ENCODE assay signal across 27 mouse cellular contexts in the genomic region with DNA sequence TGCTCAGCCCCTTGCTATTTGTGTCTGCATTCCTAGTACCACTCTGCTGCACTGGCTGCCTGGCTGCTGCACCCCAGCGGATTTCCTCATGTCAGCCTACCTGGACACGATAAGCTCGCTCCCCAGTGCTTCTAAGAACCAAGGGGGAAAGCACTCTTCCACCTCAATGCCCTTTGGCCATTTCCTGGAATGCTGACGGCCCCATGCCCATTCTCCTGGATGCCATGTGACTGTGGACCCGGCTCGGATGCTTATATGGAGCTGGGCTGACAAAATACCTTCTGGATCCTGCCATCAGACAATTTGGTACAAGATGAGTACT. TPM values are rescaled to one million over a fixed set of nuclear protein-coding genes. Genes with fewer than 3 reads are reported as not detected.
A peak's percentile ranks its signal among the peaks of the same experiment; 100 is the strongest.
DNase-seq lines count a peak whose midpoint lies in the region; ATAC-seq and TF ChIP-seq lines count a peak whose summit lies in the region.
"Had no signal": no experiment of that assay in that cellular context is flagged by ENCODE, and none has a peak within 500 bp of the region (broad histone marks: within the 10 kb centered on the region; RNA-seq: fewer than 3 reads in every experiment).

No protein-coding gene starts in this region.

- H3K27ac ChIP-seq in heart, embryonic 10.5 days = 0 out of 2 replicates have a peak overlapping the region, but pooled peaks have one; percentile 18
- H3K27ac ChIP-seq in kidney, embryonic 15.5 days = peak overlapping the region; percentile 25; the same call in 1 of the 2 replicates
- no peak overlapping the region for H3K27ac ChIP-seq in kidney, embryonic 16.5 days (ENCODE audit: low read length)
- no peak overlapping the region for H3K27ac ChIP-seq in midbrain, embryonic 16.5 days (ENCODE audit: low read length)
- H3K27ac ChIP-seq in midbrain, postnatal 0 days (ENCODE audit: low read depth, low read length) = no peak overlapping the region
- H3K27ac ChIP-seq in embryonic facial prominence, embryonic 10.5 days (replicated peaks) = 0 out of 2 replicates have a peak overlapping the region, but pooled peaks have one; percentile 14
- H3K27ac ChIP-seq: embryonic facial prominence, embryonic 12.5 days; forebrain, embryonic 12.5 days; hindbrain, embryonic 12.5 days had no signal

- no peak for ATAC-seq in kidney, embryonic 15.5 days (replicated peaks; ENCODE audit: low FRiP score)
- no peak for ATAC-seq in kidney, embryonic 16.5 days (ENCODE audit: low FRiP score, low TSS enrichment)
- no peak for ATAC-seq in midbrain, embryonic 16.5 days
- no peak for ATAC-seq in midbrain, postnatal 0 days (ENCODE audit: low FRiP score)
- ATAC-seq: forebrain, postnatal 0 days; hindbrain, embryonic 16.5 days had no signal

- peaks cover 23% of the 10 kb centered on the region for H3K4me1 ChIP-seq in heart, embryonic 10.5 days
- H3K4me1 ChIP-seq in kidney, embryonic 15.5 days = peaks cover 25% of the 10 kb centered on the region
- no peaks in the 10 kb centered on the region for H3K4me1 ChIP-seq in kidney, embryonic 16.5 days (ENCODE audit: insufficient read depth, low read length)
- H3K4me1 ChIP-seq in midbrain, embryonic 16.5 days (ENCODE audit: control insufficient read depth, insufficient read depth, low read length) = no peaks in the 10 kb centered on the region
- no peaks in the 10 kb centered on the region for H3K4me1 ChIP-seq in midbrain, postnatal 0 days (ENCODE audit: insufficient read depth, low read length)
- H3K4me1 ChIP-seq in embryonic facial prominence, embryonic 10.5 days = peaks cover 20% of the 10 kb centered on the region

- no peak for TF ChIP-seq CTCF in midbrain, postnatal 0 days (IDR thresholded peaks at IDR 0.05)

- WGBS in heart, embryonic 10.5 days = 77% methylated on average over 6 of the region's 6 CpGs
- 61% methylated on average over 6 of the region's 6 CpGs for WGBS in kidney, embryonic 15.5 days
- 51% methylated on average over 6 of the region's 6 CpGs for WGBS in kidney, embryonic 16.5 days
- 83% methylated on average over 6 of the region's 6 CpGs for WGBS in midbrain, embryonic 16.5 days
- WGBS in midbrain, postnatal 0 days = 80% methylated on average over 6 of the region's 6 CpGs
- 80% methylated on average over 6 of the region's 6 CpGs for WGBS in embryonic facial prominence, embryonic 10.5 days

- H3K9ac ChIP-seq in kidney, embryonic 15.5 days = no peak overlapping the region
- H3K9ac ChIP-seq in kidney, embryonic 16.5 days (replicated peaks; ENCODE audit: low read length) = no peak overlapping the region
- H3K9ac ChIP-seq in midbrain, embryonic 16.5 days (ENCODE audit: low read depth, low read length) = 0 out of 2 replicates have a peak overlapping the region, but pooled peaks have one; percentile 12
- no peak overlapping the region for H3K9ac ChIP-seq in midbrain, postnatal 0 days (replicated peaks; ENCODE audit: low read length, poor library complexity, severe bottlenecking)
- H3K9ac ChIP-seq: embryonic facial prominence, embryonic 12.5 days; forebrain, embryonic 12.5 days; forebrain, postnatal 0 days; hindbrain, embryonic 12.5 days had no signal

- no peak overlapping the region for H3K4me2 ChIP-seq in kidney, embryonic 15.5 days
- H3K4me2 ChIP-seq in kidney, embryonic 16.5 days (replicated peaks; ENCODE audit: low read depth, low read length) = no peak overlapping the region
- no peak overlapping the region for H3K4me2 ChIP-seq in midbrain, embryonic 16.5 days (ENCODE audit: low read length)
- H3K4me2 ChIP-seq in midbrain, postnatal 0 days (ENCODE audit: low read depth, low read length, poor library complexity, severe bottlenecking) = no peak overlapping the region
- H3K4me2 ChIP-seq: embryonic facial prominence, embryonic 12.5 days; forebrain, embryonic 12.5 days; hindbrain, embryonic 12.5 days had no signal

- H3K9me3 ChIP-seq in heart, embryonic 10.5 days = no peaks in the 10 kb centered on the region
- H3K9me3 ChIP-seq in kidney, embryonic 15.5 days (replicated peaks) = no peaks in the 10 kb centered on the region
- no peaks in the 10 kb centered on the region for H3K9me3 ChIP-seq in kidney, embryonic 16.5 days (ENCODE audit: low read length)
- no peaks in the 10 kb centered on the region for H3K9me3 ChIP-seq in midbrain, embryonic 16.5 days (replicated peaks; ENCODE audit: control insufficient read depth, low read length, poor library complexity, severe bottlenecking)
- H3K9me3 ChIP-seq in midbrain, postnatal 0 days (ENCODE audit: low read length) = no peaks in the 10 kb centered on the region
- H3K9me3 ChIP-seq in embryonic facial prominence, embryonic 10.5 days = no peaks in the 10 kb centered on the region
- H3K9me3 ChIP-seq: embryonic facial prominence, embryonic 12.5 days; forebrain, embryonic 12.5 days; hindbrain, embryonic 12.5 days had no signal

- H3K36me3 ChIP-seq in heart, embryonic 10.5 days = peaks cover 42% of the 10 kb centered on the region
- H3K36me3 ChIP-seq in kidney, embryonic 15.5 days = peaks cover 49% of the 10 kb centered on the region
- peaks cover 32% of the 10 kb centered on the region for H3K36me3 ChIP-seq in kidney, embryonic 16.5 days (ENCODE audit: insufficient read depth, low read length)
- peaks cover 9% of the 10 kb centered on the region for H3K36me3 ChIP-seq in midbrain, embryonic 16.5 days (ENCODE audit: control insufficient read depth, insufficient read depth, low read length)
- peaks cover 11% of the 10 kb centered on the region; the same call in 1 of the 2 replicates for H3K36me3 ChIP-seq in midbrain, postnatal 0 days (ENCODE audit: insufficient read depth, low read length)
- H3K36me3 ChIP-seq in embryonic facial prominence, embryonic 10.5 days (replicated peaks) = peaks cover 66% of the 10 kb centered on the region

- H3K27me3 ChIP-seq in heart, embryonic 10.5 days (ENCODE audit: insufficient read depth, poor library complexity, severe bottlenecking) = no peaks in the 10 kb centered on the region
- no peaks in the 10 kb centered on the region for H3K27me3 ChIP-seq in kidney, embryonic 15.5 days
- H3K27me3 ChIP-seq in kidney, embryonic 16.5 days (ENCODE audit: insufficient read depth, low read length) = no peaks in the 10 kb centered on the region
- H3K27me3 ChIP-seq in midbrain, embryonic 16.5 days (ENCODE audit: control insufficient read depth, insufficient read depth, low read depth, low read length) = no peaks in the 10 kb centered on the region
- H3K27me3 ChIP-seq in midbrain, postnatal 0 days (ENCODE audit: insufficient read depth, low read length) = no peaks in the 10 kb centered on the region
- H3K27me3 ChIP-seq in embryonic facial prominence, embryonic 10.5 days (replicated peaks; ENCODE audit: low read depth, poor library complexity, severe bottlenecking) = no peaks in the 10 kb centered on the region
- H3K27me3 ChIP-seq: CH12.LX; embryonic facial prominence, embryonic 12.5 days; forebrain, embryonic 12.5 days; hindbrain, embryonic 12.5 days had no signal

- H3K4me3 ChIP-seq in heart, embryonic 10.5 days = no peak overlapping the region
- no peak overlapping the region for H3K4me3 ChIP-seq in kidney, embryonic 15.5 days (replicated peaks)
- no peak overlapping the region for H3K4me3 ChIP-seq in kidney, embryonic 16.5 days (ENCODE audit: low read length)
- H3K4me3 ChIP-seq in midbrain, embryonic 16.5 days (ENCODE audit: low read depth, low read length) = no peak overlapping the region
- no peak overlapping the region for H3K4me3 ChIP-seq in midbrain, postnatal 0 days (ENCODE audit: low read depth, low read length)
- H3K4me3 ChIP-seq in embryonic facial prominence, embryonic 10.5 days = no peak overlapping the region
- H3K4me3 ChIP-seq: embryonic facial prominence, embryonic 12.5 days; forebrain, embryonic 12.5 days; hindbrain, embryonic 12.5 days had no signal

- DNase-seq in heart, embryonic 10.5 days (ENCODE audit: low spot score) = no peak
- DNase-seq in heart, adult 9 months (ENCODE audit: low spot score in 2 of 2) = no peak
- DNase-seq in midbrain, postnatal 0 days (ENCODE audit: low spot score) = no peak
- no peak for DNase-seq in embryonic facial prominence, embryonic 10.5 days (ENCODE audit: low spot score)
- DNase-seq in c-Kit-positive CD71-positive TER-119-positive erythroid progenitor cells, embryonic 14.5 days (ENCODE audit: low spot score) = no peak
- DNase-seq: adrenal gland, adult 8-10 months; adrenal gland, postnatal 36 days; cerebellum, adult 11 months; cerebellum, adult 8-10 months; embryo, embryonic 11 days; forebrain, postnatal 0 days; gastrocnemius, postnatal 25 days; heart, postnatal 4 days had no signal

RNA-seq across cellular contexts. Expression of a gene that starts 10.9 kb away (rescaled TPM):
- polyA plus RNA-seq in heart, embryonic 10.5 days (2016; fragmentation: Nextera tagmentation; extraction: Ambion mirVana) = 92.1 and 96.5 TPM in 2 replicates
- polyA plus RNA-seq in kidney, embryonic 15.5 days (2015; fragmentation: Nextera tagmentation; extraction: Ambion mirVana) = 229 and 245 TPM in 2 replicates
- 185 and 234 TPM in 2 replicates for polyA plus RNA-seq in kidney, embryonic 16.5 days (2015; fragmentation: Nextera tagmentation; extraction: Ambion mirVana)
- polyA plus RNA-seq in midbrain, embryonic 16.5 days (2015; fragmentation: Nextera tagmentation; extraction: Ambion mirVana) = 21.5 and 31.5 TPM in 2 replicates
- total RNA-seq in midbrain, postnatal 0 days (2014; rRNA removed) = 26.3 and 32.8 TPM in 2 replicates
- polyA plus RNA-seq in midbrain, postnatal 0 days (2015; fragmentation: Nextera tagmentation; extraction: Ambion mirVana) = 17.9 and 18.5 TPM in 2 replicates
- polyA plus RNA-seq in embryonic facial prominence, embryonic 10.5 days (2016; fragmentation: Nextera tagmentation; extraction: Ambion mirVana) = 191 and 194 TPM in 2 replicates

RNA-seq across cellular contexts. Expression of a gene that starts 13.9 kb away (rescaled TPM):
- 23.3 and 26.0 TPM in 2 replicates for polyA plus RNA-seq in heart, embryonic 10.5 days (2016; fragmentation: Nextera tagmentation; extraction: Ambion mirVana)
- polyA plus RNA-seq in kidney, embryonic 15.5 days (2015; fragmentation: Nextera tagmentation; extraction: Ambion mirVana) = 25.8 and 27.9 TPM in 2 replicates
- 31.4 and 33.7 TPM in 2 replicates for polyA plus RNA-seq in kidney, embryonic 16.5 days (2015; fragmentation: Nextera tagmentation; extraction: Ambion mirVana)
- polyA plus RNA-seq in midbrain, embryonic 16.5 days (2015; fragmentation: Nextera tagmentation; extraction: Ambion mirVana) = 31.1 and 36.0 TPM in 2 replicates
- total RNA-seq in midbrain, postnatal 0 days (2014; rRNA removed) = 19.2 and 19.8 TPM in 2 replicates
- 17.9 and 18.9 TPM in 2 replicates for polyA plus RNA-seq in midbrain, postnatal 0 days (2015; fragmentation: Nextera tagmentation; extraction: Ambion mirVana)
- polyA plus RNA-seq in embryonic facial prominence, embryonic 10.5 days (2016; fragmentation: Nextera tagmentation; extraction: Ambion mirVana) = 25.4 and 26.0 TPM in 2 replicates

RNA-seq across cellular contexts. Expression of a gene that starts 32.5 kb away (rescaled TPM):
- 0.41 and 1.5 TPM in 2 replicates for polyA plus RNA-seq in heart, embryonic 10.5 days (2016; fragmentation: Nextera tagmentation; extraction: Ambion mirVana)
- polyA plus RNA-seq in kidney, embryonic 15.5 days (2015; fragmentation: Nextera tagmentation; extraction: Ambion mirVana) = 2.3 and 2.4 TPM in 2 replicates
- 2.9 and 3.1 TPM in 2 replicates for polyA plus RNA-seq in kidney, embryonic 16.5 days (2015; fragmentation: Nextera tagmentation; extraction: Ambion mirVana)
- 19.0 and 35.9 TPM in 2 replicates for polyA plus RNA-seq in midbrain, embryonic 16.5 days (2015; fragmentation: Nextera tagmentation; extraction: Ambion mirVana)
- total RNA-seq in midbrain, postnatal 0 days (2014; rRNA removed) = 7.9 and 9.3 TPM in 2 replicates
- 3.8 and 5.1 TPM in 2 replicates for polyA plus RNA-seq in midbrain, postnatal 0 days (2015; fragmentation: Nextera tagmentation; extraction: Ambion mirVana)
- 17.5 and 19.7 TPM in 2 replicates for polyA plus RNA-seq in embryonic facial prominence, embryonic 10.5 days (2016; fragmentation: Nextera tagmentation; extraction: Ambion mirVana)
- total RNA-seq: adrenal gland, postnatal 36 days; CH12.LX; common myeloid progenitor, adult 5-6 weeks; gastrocnemius, adult 18-20 months; gastrocnemius, postnatal 25 days; granulocyte monocyte progenitor cell, adult 5-6 weeks; heart, adult 8-10 months; heart, postnatal 10 days; heart, postnatal 4 days had no signal
- polyA plus RNA-seq: heart, embryonic 14.5 days had no signal

Comparison
In these comparisons a context has a peak if more than half of its experiments do, and no peak if none do; other contexts are left out.
1. H3K27ac ChIP-seq: peak in heart, embryonic 10.5 days (single experiment), kidney, embryonic 15.5 days (single experiment) and embryonic facial prominence, embryonic 10.5 days (single experiment); none in kidney, embryonic 16.5 days (single experiment), midbrain, embryonic 16.5 days (single experiment) and midbrain, postnatal 0 days (single experiment).